Mouse (Mus musculus): ENCODE data around the gene Plxna4. TPM values are rescaled to one million over a fixed set of nuclear protein-coding genes. Genes with fewer than 3 reads are reported as not detected.

Gene Plxna4
- polyA plus RNA-seq, 1 experiment from 2014 or later = 3.5 TPM

DNA sequence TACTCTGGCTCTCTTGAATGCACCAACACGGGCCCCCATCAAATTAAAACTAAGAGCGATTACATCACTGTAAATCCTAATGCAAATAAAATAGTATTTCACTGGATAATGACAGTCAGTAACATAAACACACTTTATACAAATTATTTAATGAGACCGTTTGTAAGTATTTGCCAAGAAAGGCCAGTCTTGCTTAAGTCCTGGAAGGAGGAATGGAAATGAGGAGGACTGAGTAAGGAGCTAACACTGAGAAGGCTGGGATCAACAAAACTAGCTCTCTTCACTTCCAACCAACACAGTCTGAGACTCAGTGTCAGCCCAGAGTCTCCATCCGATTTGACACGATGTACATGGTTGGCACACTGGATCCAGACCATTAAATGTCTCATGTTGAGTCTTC, 16.5 kb downstream of the Plxna4 start:
- WGBS = 87% methylated on average over 5 of the region's 5 CpGs
- Histone ChIP-seq H3K9ac (ENCODE audit: low read length) (no peak overlapping the region), H3K27me3 (ENCODE audit: control insufficient read depth, insufficient read depth, low read length) (no peaks in the 10 kb centered on the region), H3K9me3 (ENCODE audit: control insufficient read depth, low read length) (no peaks in the 10 kb centered on the region), H3K4me3 (ENCODE audit: low read depth, low read length) (no peak overlapping the region), H3K4me1 (replicated peaks; ENCODE audit: control insufficient read depth, insufficient read depth, low read length) (no peaks in the 10 kb centered on the region), H3K36me3 (ENCODE audit: control insufficient read depth, insufficient read depth, low read length) (no peaks in the 10 kb centered on the region), H3K4me2 (ENCODE audit: low read depth, low read length, severe bottlenecking) (no peak overlapping the region), H3K27ac (ENCODE audit: low read depth, low read length) (no peak overlapping the region)
- no peak for ATAC-seq (replicated peaks; ENCODE audit: low FRiP score)
- no peak for DNase-seq (ENCODE audit: low spot score)

DNA sequence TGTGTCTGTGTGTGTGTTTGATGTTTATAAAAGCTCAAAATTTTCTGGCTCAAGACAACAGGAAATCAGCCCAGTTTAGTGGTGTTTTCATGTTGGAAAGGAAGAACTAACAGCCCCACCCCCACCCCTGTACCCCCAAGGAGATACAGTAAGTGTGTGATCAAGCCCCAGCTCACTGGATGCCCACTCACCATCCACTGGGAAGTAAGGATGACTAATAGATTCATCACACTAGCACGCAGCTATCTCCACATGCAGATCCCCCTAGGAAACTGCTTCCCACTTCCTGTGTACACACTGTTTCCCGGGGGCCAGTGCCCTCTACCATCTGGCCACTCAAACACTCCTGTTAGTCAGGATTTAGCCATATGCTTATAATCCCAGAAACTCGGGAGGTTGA, 17.5 kb downstream of the Plxna4 start:
- H3K9me3 ChIP-seq (ENCODE audit: control insufficient read depth, low read length) = no peaks in the 10 kb centered on the region
- 72% methylated on average over 3 of the region's 3 CpGs for WGBS
- no peak overlapping the region for H3K4me2 ChIP-seq (ENCODE audit: low read depth, low read length, severe bottlenecking)
- no peak overlapping the region for H3K27ac ChIP-seq (ENCODE audit: low read depth, low read length)
- no peaks in the 10 kb centered on the region for H3K27me3 ChIP-seq (ENCODE audit: control insufficient read depth, insufficient read depth, low read length)
- H3K9ac ChIP-seq (ENCODE audit: low read length) = no peak overlapping the region
- DNase-seq (ENCODE audit: low spot score) (no peak), ATAC-seq (replicated peaks; ENCODE audit: low FRiP score) (no peak)
- H3K4me3 ChIP-seq (ENCODE audit: low read depth, low read length) = no peak overlapping the region
- no peaks in the 10 kb centered on the region for H3K36me3 ChIP-seq (ENCODE audit: control insufficient read depth, insufficient read depth, low read length)
- no peaks in the 10 kb centered on the region for H3K4me1 ChIP-seq (replicated peaks; ENCODE audit: control insufficient read depth, insufficient read depth, low read length)

DNA sequence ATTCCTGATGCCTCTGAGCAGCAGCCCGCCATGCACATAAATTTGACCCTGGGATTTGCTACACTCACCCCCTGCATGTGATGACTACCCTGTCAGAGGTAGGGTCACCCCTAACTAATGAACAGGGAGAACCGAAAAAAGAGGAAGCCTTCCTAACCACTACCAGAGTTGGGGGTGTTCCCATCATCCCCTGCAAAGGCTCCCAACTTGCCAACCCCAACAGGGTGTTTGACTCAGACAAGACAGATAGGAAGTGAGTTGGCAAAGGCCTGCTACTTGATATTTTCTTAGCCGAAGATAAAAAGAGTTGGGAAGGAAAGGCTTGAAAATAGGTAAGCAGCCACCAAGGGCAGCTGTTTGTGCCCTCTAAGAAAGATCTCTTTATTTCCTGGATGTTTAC, 18.1 kb downstream of the Plxna4 start:
- no peak overlapping the region for H3K4me3 ChIP-seq (ENCODE audit: low read depth, low read length)
- H3K9ac ChIP-seq (ENCODE audit: low read length) = no peak overlapping the region
- ATAC-seq (replicated peaks; ENCODE audit: low FRiP score) (no peak), DNase-seq (ENCODE audit: low spot score) (no peak)
- no peaks in the 10 kb centered on the region for H3K4me1 ChIP-seq (replicated peaks; ENCODE audit: control insufficient read depth, insufficient read depth, low read length)
- no peak overlapping the region for H3K4me2 ChIP-seq (ENCODE audit: low read depth, low read length, severe bottlenecking)
- no peaks in the 10 kb centered on the region for H3K27me3 ChIP-seq (ENCODE audit: control insufficient read depth, insufficient read depth, low read length)
- 84% methylated on average over 3 of the region's 3 CpGs for WGBS
- no peaks in the 10 kb centered on the region for H3K9me3 ChIP-seq (ENCODE audit: control insufficient read depth, low read length)
- no peaks in the 10 kb centered on the region for H3K36me3 ChIP-seq (ENCODE audit: control insufficient read depth, insufficient read depth, low read length)
- no peak overlapping the region for H3K27ac ChIP-seq (ENCODE audit: low read depth, low read length)

DNA sequence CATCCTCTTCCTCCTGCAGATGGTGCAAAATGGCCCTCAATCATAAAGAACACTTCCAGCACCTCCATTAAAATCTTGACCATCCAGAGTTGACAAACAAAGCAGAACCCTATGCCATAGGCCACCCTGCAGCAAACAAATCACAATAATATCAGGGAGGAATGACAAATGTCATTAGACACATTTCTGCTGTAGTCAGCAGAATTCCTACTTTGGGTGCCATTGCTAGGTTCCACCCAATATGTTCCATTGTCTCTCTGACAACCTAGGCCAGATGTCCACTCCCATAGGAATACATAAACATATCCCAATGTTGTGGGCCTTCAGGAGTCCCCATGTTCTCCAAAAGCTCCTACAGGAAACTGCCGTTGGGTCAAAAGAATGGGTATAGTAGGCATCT, 41.1 kb downstream of the Plxna4 start:
- Histone ChIP-seq H3K4me3 (ENCODE audit: low read depth, low read length) (no peak overlapping the region), H3K27me3 (ENCODE audit: control insufficient read depth, insufficient read depth, low read length) (no peaks in the 10 kb centered on the region), H3K36me3 (ENCODE audit: control insufficient read depth, insufficient read depth, low read length) (no peaks in the 10 kb centered on the region), H3K9ac (ENCODE audit: low read length) (no peak overlapping the region), H3K9me3 (ENCODE audit: control insufficient read depth, low read length) (no peaks in the 10 kb centered on the region), H3K27ac (ENCODE audit: low read depth, low read length) (no peak overlapping the region), H3K4me1 (replicated peaks; ENCODE audit: control insufficient read depth, insufficient read depth, low read length) (no peaks in the 10 kb centered on the region), H3K4me2 (ENCODE audit: low read depth, low read length, severe bottlenecking) (no peak overlapping the region)
- 84% methylated on average over 1 of the region's 1 CpGs for WGBS
- DNase-seq (ENCODE audit: low spot score) (no peak), ATAC-seq (replicated peaks; ENCODE audit: low FRiP score) (no peak)

DNA sequence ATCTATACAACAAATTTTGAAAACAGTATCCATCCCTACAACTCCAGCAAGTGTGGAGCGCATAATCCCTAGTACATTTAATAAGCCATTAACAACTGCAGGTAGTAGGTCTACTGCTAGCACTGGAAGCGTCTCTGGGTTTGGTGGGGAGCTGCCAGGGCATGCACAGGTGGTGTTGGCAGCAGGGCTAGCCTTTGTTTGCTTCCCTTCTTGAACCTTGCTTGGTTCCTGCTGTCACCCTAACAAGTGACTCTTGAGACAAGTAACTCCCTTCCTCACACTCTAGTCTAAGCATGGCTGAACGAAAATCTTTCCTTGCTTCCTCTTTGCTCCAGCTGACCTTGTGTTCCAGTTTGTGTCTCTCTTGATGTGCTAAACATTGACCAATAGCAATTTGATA, 44.0 kb downstream of the Plxna4 start:
- H3K27ac ChIP-seq (ENCODE audit: low read depth, low read length) = no peak overlapping the region
- DNase-seq (ENCODE audit: low spot score) (no peak), ATAC-seq (replicated peaks; ENCODE audit: low FRiP score) (no peak)
- H3K4me3 ChIP-seq (ENCODE audit: low read depth, low read length) = no peak overlapping the region
- no peaks in the 10 kb centered on the region for H3K27me3 ChIP-seq (ENCODE audit: control insufficient read depth, insufficient read depth, low read length)
- no peak overlapping the region for H3K4me2 ChIP-seq (ENCODE audit: low read depth, low read length, severe bottlenecking)
- H3K9ac ChIP-seq (ENCODE audit: low read length) = no peak overlapping the region
- no peaks in the 10 kb centered on the region for H3K4me1 ChIP-seq (replicated peaks; ENCODE audit: control insufficient read depth, insufficient read depth, low read length)
- no peaks in the 10 kb centered on the region for H3K36me3 ChIP-seq (ENCODE audit: control insufficient read depth, insufficient read depth, low read length)
- H3K9me3 ChIP-seq (ENCODE audit: control insufficient read depth, low read length) = no peaks in the 10 kb centered on the region
- WGBS = 90% methylated on average over 3 of the region's 3 CpGs

DNA sequence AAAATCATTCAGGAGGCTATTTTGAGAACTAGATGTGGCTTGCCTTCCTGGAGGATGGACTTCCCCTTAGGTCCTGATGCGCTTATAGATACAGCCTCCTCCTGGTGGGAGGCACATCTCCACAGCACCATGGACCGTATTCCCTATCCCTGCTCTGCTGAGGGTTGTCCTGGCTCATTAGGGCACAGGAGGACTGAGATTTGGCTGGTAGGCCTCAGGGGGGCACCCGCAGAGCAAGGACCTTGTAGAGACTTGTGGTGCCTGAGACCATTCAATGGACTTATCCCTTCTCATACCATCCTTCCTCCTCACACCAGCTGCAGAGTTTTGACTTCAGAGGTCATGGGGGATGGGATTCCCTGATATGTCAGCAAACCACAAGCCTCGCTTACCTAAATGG, 47.8 kb downstream of the Plxna4 start:
- Histone ChIP-seq H3K9ac (ENCODE audit: low read length) (no peak overlapping the region), H3K36me3 (ENCODE audit: control insufficient read depth, insufficient read depth, low read length) (no peaks in the 10 kb centered on the region), H3K4me2 (ENCODE audit: low read depth, low read length, severe bottlenecking) (no peak overlapping the region), H3K4me3 (ENCODE audit: low read depth, low read length) (no peak overlapping the region), H3K9me3 (ENCODE audit: control insufficient read depth, low read length) (no peaks in the 10 kb centered on the region), H3K27ac (ENCODE audit: low read depth, low read length) (no peak overlapping the region), H3K4me1 (replicated peaks; ENCODE audit: control insufficient read depth, insufficient read depth, low read length) (no peaks in the 10 kb centered on the region), H3K27me3 (ENCODE audit: control insufficient read depth, insufficient read depth, low read length) (no peaks in the 10 kb centered on the region)
- WGBS = 91% methylated on average over 4 of the region's 4 CpGs
- ATAC-seq (replicated peaks; ENCODE audit: low FRiP score) = no peak
- DNase-seq (ENCODE audit: low spot score) = no peak

DNA sequence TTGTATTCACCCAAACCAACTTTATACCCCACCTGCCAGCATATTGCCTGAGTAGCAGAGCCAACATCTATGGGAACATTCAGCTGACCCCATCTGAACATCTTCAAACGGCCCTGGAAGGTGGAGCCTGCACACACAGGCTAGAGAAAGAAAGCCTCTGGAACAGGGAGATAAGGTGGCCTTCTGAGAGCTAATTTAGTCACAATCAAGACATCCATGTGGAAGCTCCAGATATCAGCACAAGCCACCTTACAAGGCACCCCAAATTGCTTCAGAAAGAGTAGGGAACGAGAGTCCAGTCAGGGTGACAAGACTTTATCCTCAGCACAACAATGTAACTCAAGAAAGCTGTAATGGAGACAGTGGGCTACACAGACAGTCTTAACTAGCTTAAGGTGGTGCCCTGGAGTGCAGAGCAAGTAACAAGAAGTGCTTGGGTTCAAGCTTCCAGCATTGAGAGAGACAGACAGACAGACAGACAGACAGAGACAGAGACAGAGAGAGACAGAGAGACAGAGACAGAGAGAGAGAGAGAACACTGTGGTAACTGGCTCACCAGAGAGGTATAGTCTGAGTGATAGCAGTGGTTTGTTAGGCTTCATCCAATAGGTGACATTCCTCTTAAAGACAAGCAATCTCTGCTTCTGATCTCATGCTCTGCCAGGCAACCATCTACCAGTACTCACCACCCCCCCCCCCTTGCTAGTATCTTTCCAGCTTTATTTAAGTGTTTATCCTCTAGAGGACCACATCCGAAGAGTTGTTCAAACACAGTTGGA, 53.8 kb downstream of the Plxna4 start:
- WGBS = 78% methylated on average over 3 of the region's 3 CpGs

DNA sequence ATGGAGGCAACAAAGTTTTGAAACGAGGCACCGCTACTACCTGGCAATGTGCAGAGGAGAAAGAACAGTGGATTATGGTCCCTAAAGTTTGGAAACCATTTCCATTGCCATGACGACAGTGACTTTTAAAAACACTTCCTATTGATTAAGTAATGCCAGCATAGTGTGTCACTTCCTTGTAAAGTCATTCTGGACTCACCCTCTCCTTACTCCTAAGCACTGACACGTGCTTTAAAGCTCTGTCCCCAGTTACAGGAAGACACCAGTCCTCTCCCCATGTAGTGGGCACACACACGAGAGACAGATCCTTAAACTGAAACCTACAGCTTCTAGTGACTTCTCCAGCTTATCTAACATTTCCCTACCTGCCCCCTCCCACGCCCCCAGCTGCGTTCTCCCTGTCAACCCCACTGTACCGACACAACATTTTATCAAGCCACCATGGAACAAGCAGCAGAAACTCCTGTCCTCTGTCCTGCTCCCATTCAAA, 59.9 kb downstream of the Plxna4 start:
- ATAC-seq (replicated peaks; ENCODE audit: low FRiP score) = no peak
- H3K36me3 ChIP-seq (ENCODE audit: control insufficient read depth, insufficient read depth, low read length) = no peaks in the 10 kb centered on the region
- DNase-seq (ENCODE audit: low spot score) = no peak
- no peak overlapping the region for H3K27ac ChIP-seq (ENCODE audit: low read depth, low read length)
- H3K9ac ChIP-seq (ENCODE audit: low read length) = no peak overlapping the region
- H3K27me3 ChIP-seq (ENCODE audit: control insufficient read depth, insufficient read depth, low read length) = no peaks in the 10 kb centered on the region
- no peaks in the 10 kb centered on the region for H3K4me1 ChIP-seq (replicated peaks; ENCODE audit: control insufficient read depth, insufficient read depth, low read length)
- no peak overlapping the region for H3K4me2 ChIP-seq (ENCODE audit: low read depth, low read length, severe bottlenecking)
- H3K9me3 ChIP-seq (ENCODE audit: control insufficient read depth, low read length) = no peaks in the 10 kb centered on the region
- no peak overlapping the region for H3K4me3 ChIP-seq (ENCODE audit: low read depth, low read length)
- 88% methylated on average over 8 of the region's 8 CpGs for WGBS

More for the DNA sequence above, 53.8 kb downstream of the Plxna4 start:
- no peak for ATAC-seq (replicated peaks; ENCODE audit: low FRiP score)
- H3K9ac ChIP-seq (ENCODE audit: low read length) = no peak overlapping the region
- no peak overlapping the region for H3K4me3 ChIP-seq (ENCODE audit: low read depth, low read length)
- no peak for DNase-seq (ENCODE audit: low spot score)
- H3K27me3 ChIP-seq (ENCODE audit: control insufficient read depth, insufficient read depth, low read length) = no peaks in the 10 kb centered on the region
- no peaks in the 10 kb centered on the region for H3K4me1 ChIP-seq (replicated peaks; ENCODE audit: control insufficient read depth, insufficient read depth, low read length)
- H3K4me2 ChIP-seq (ENCODE audit: low read depth, low read length, severe bottlenecking) = no peak overlapping the region
- no peak overlapping the region for H3K27ac ChIP-seq (ENCODE audit: low read depth, low read length)
- H3K9me3 ChIP-seq (ENCODE audit: control insufficient read depth, low read length) = no peaks in the 10 kb centered on the region
- no peaks in the 10 kb centered on the region for H3K36me3 ChIP-seq (ENCODE audit: control insufficient read depth, insufficient read depth, low read length)

DNA sequence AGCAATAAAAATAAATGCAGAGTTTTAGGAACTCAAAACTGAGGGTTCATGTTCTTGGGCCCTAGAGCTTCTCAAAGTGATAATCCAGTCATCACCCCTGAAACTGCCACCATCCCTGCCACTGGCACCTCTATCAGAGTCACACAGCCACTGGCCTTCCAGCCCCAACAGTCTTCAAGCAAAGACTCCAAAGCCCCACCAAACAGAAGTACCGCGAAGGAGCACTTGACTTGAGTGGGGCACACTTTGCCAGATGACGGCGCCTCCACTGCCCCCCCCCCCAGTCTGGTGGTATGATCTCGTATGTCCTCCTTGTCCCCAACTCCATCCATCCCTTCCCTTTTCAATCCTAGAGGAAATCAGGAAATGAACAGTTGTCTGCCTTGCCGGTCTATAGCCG, 60.5 kb downstream of the Plxna4 start:
- Histone ChIP-seq H3K4me1 (replicated peaks; ENCODE audit: control insufficient read depth, insufficient read depth, low read length) (no peaks in the 10 kb centered on the region), H3K9me3 (ENCODE audit: control insufficient read depth, low read length) (no peaks in the 10 kb centered on the region), H3K4me3 (ENCODE audit: low read depth, low read length) (no peak overlapping the region), H3K27ac (ENCODE audit: low read depth, low read length) (no peak overlapping the region), H3K4me2 (ENCODE audit: low read depth, low read length, severe bottlenecking) (no peak overlapping the region), H3K9ac (ENCODE audit: low read length) (no peak overlapping the region), H3K27me3 (ENCODE audit: control insufficient read depth, insufficient read depth, low read length) (no peaks in the 10 kb centered on the region), H3K36me3 (ENCODE audit: control insufficient read depth, insufficient read depth, low read length) (no peaks in the 10 kb centered on the region)
- 92% methylated on average over 7 of the region's 7 CpGs for WGBS
- ATAC-seq (replicated peaks; ENCODE audit: low FRiP score) = no peak
- DNase-seq (ENCODE audit: low spot score) = no peak

All from forebrain, embryonic 11.5 days (tissue).